Mouse (Mus musculus) urinary bladder, postnatal 36 days (tissue): Measurements from ENCODE around the gene C1s1.
"Not testable (repeated sequence)": the region's sequence is repeated elsewhere in the genome, so short reads cannot be mapped to it uniquely, and the experiment has no call there.

ENCODE experiments used
- DNase-seq, 2 experiments: peaks; one replicate each; pipeline ENCODE4 v3.0.0; 2022; ENCODE audit warnings: low spot score in 2 of 2, mixed read lengths in 1 of 2

Gene C1s1

DNA sequence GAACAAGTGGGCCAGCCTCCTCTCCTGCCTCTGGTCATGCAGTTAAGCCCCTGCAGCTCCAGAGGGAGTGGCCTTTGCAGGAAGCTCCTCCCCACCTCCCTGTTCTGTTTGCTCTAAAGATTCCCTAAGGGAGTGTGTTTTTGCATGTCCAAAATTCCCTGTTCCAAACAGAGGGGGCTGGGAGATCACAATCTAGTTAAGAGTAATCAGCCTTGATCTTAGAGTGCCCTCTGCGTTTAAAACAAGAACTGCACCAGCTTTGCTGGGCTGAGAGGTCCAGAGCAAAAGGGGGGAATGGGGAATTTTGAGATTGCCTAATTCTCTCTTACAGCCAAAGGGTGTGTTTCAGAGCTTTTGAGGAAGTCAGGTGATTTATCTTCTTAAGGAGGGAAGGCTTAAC lies at the start of gene C1s1:
TSS of gene C1s1 (minus strand) at position 76 of the 400 bp plus-strand sequence.
- peak; percentile 55 to 72 for DNase-seq

DNA sequence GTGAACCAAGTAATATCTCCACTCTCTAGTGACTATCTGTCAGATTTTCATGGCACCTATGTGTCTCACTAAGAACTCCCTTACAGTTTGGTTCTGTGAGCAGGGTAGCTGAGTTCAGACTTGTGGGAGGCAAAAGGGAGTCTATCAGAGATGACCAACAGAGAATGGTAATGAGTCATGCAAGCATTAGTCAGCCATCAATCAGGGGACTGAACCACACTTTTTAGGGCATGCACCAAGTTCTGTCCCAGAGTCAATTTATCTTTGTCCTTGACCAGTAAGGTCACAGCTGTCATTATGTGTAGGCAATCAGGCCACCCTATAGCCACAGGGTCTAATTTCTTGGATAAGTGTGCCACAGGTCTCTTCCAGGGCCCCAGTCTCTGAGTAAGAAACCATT lies 46.6 kb upstream of the C1s1 start:
- no peak for DNase-seq

DNA sequence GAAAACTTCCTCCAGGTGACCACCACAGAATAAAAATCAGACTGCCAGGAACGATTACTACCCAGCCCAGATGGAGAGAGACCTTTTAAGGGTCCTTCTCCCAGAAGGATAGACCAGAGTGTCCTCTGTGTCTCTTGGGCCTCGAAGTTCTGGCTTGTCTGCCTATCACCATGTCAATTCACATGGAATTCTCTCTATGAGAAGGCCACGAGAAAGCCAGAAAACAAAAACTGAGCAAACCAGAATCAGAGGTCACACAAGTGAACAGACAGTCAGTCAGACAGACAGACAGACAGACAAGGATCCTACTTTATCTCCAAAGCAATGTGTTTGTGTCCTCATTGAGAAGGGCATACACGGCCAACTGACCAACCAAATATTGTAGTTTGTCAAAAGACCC lies 44.1 kb upstream of the C1s1 start:
- DNase-seq, result no peak

DNA sequence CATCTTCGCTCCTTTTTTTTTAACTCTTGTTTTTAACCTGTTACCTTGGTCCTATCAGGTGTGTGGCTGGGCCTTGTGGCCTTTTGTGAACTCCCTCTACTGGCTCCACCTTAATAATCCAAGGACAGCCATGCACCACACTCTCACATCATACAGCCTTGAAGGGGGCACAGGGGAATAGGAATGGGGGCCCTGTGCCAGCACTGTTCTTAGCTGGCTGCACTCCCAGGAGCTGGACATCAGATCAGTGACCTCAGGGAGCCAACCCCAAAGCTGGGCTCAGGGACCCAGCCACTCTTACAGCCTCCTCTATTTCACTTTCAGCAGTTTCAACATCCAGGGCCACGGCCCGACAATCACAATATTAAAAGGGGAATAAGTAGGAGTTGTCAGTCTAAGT lies 43.6 kb upstream of the C1s1 start:
- peak in 1 of 2 experiments; percentile 51 for DNase-seq

DNA sequence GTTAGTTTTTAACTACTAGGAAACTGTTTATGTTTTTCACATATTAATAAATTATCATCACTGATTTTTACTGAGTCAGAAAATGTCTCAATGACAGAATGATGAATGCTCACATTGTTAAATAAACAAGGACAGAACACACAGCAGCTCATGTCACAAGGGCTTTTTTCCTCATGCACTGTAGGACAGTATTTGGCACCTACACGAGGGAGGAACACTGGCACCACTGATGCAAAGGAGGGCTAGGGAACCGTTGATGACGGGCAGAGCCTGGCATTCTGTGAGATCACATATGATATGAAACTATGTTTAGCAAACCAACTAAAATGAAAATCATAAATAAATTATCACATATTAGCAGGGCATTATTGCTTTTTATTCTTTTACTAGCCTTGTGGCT lies 42.8 kb upstream of the C1s1 start:
- no peak for DNase-seq

DNA sequence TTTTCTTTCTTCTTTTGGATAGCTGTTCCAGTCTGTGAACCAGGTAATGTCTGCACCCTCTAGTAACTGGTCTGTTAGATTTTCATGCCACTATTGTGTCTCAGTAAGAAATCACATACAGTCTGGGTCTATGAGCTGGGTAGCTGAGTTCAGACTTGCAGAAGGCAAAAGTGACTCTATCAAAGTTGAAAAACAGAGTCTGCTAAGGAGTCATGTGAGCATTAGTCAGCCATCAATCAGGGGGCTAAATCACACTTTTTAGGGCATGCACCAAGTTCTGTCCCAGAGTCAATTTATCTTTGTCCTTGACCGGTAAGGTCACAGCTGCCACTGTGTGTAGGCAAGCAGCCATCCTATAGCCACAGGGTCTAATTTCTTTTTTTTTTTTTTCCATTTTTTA lies 40.1 kb upstream of the C1s1 start:
- DNase-seq, result no peak

DNA sequence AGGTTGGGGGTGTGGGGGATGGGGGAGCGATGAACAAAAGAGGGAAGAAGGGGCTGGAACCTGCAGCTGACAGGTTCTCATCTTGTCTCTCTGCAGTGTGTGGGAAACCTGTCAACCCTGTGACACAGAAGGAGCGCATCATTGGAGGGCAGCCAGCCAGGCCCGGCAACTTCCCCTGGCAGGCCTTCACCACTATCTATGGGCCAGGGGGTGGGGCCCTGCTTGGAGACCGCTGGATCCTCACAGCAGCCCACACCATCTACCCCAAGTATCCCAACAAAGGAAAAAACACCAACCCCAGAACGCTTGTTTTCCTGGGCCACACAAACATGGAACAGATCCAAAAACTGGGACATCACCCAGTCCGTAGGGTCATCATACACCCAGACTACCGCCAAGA lies 38.0 kb upstream of the C1s1 start:
- not testable (repeated sequence) for DNase-seq

DNA sequence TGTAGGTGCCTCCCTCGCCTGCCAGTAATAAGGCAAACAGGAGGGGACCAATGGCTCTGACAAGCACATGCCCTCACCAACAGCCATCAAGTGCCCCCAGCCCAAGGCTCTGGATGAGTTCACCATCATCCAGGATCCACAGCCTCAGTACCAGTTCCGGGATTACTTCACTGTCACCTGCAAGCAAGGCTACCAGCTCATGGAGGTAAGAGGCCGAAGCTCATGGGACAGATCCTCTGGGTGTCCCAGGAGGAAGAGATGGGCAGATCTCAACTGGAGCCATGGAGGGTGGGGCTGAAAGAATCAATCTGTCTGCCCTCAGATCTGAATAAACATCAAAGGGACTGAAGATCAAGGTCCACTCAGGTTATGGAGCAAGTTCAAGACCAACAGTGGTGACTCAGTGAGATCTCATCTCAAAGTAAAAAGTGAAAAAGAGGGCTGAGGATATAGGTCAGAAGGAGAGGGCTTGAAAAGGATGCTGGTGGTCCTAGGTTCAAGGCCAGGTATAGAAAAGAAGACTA lies 33.1 kb upstream of the C1s1 start:
- not testable (repeated sequence) for DNase-seq

DNA sequence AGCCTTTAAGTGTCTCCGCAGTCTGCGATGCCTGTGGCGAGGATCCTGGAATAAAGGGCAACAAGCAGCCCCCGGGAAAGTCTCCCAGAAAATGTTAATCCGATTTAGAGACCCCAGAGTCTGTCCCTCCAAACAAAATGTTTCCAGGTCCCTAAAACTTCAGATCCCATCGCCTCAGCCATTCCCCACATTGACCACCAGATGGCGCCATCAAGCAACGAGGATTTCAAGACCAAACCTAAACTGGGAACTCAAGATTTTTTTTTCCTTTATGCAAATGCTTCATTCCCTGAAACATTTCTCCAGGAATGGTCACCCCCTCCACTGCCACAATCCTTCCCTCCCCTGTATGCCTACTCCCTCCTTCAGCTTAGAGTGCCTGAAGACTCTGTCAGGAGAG lies 27.9 kb upstream of the C1s1 start, which contains the start of gene C1rb:
TSS of gene C1rb (plus strand) at position 269 of the 400 bp plus-strand sequence.
- DNase-seq, result peak; percentile 43 to 54

DNA sequence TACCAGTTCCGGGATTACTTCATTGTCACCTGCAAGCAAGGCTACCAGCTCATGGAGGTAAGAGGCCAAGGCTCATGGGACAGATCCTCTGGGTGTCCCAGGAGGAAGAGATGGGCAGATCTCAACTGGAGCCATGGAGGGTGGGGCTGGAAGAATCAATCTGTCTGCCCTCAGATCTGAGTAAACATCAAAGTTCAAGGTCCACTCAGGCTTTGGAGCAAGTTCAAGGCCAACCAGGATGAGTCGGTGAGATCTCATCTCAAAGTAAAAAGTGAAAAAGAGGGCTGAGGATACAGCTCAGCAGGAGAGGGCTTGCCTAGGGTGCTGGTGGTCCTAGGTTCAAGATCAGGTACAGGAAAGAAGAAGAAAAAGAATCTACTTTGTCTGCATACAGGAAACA lies 19.5 kb upstream of the C1s1 start:
- not testable (repeated sequence) for DNase-seq

DNA sequence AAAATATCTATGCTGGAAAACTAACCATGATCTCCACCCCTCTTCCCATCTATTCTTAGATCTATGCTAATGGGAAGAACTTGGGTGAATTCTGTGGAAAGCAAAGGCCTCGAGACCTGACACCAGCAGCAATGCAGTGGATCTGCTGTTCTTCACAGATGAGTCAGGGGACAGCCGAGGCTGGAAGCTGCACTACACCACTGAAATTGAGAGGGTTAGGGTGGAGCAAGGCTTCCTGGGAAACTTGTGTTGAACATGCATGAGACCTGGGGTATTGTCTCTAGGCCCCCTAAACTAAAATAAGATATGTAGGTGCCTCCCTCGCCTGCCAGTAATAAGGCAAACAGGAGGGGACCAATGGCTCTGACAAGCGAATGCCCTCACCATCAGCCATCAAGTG lies 19.0 kb upstream of the C1s1 start:
- DNase-seq, result not testable (repeated sequence)

DNA sequence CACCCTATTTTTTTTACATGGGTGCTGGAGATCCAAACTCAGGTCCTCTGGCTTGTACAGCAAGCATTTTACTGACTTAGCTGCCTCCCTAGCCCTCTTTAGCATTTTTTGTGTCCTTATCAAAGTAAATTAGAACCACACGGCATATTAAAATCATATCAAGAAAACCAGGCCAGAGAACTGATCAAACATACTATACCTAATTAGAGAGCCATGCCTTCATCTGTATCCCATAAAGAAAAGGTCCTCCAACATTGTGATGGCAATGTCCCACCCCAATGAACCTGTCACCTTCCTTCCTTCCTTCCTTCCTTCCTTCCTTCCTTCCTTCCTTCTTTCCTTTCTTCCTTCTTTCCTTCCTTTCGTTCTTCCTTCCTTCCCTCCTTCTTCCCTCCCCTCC lies 13.8 kb upstream of the C1s1 start:
- DNase-seq, result not testable (repeated sequence)

DNA sequence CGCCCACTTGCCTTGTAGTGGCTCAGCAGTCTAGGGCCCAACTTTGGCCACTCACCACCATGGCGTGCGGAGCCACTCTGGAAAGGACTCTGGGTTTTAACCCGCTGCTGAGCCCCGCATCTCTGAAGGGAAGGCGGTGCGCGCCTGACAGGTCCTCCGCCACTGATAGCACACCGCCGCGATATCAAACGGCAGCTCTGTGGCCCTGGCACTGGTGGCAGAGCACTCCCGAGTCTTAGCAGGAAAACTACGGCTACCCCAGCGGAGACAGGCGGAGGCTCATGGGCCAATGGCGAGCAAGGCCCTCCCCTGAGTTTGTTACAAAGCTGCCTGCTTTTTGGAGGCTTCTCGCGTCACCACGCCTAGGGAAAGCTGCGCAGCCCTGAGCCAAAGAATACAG lies 10.6 kb upstream of the C1s1 start:
- no peak for DNase-seq

DNA sequence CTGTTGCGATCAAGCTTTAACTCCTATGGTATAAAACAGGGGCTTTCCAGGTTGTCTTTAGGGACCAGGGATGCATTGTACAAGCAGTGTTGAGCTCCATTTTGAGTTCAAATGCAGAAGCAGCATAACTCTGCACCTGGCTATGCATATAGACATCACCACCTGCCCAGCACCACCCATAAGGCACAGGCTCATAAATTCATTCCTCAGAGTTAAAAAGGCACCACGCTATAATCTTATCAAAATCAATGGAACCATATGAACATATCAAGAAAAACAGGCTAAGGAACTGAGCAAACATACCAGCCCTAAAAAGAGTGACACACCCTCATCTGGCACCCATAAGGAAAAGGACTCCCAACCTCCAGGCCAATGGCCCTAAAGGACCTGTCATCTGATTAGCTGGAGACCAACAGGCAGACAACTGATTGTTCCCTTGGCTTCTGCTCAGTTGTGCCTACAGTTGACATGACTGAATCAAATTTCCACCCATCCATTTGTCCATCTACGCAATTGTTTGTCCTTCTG lies 6.9 kb upstream of the C1s1 start:
- peak in 1 of 2 experiments; percentile 6 for DNase-seq

DNA sequence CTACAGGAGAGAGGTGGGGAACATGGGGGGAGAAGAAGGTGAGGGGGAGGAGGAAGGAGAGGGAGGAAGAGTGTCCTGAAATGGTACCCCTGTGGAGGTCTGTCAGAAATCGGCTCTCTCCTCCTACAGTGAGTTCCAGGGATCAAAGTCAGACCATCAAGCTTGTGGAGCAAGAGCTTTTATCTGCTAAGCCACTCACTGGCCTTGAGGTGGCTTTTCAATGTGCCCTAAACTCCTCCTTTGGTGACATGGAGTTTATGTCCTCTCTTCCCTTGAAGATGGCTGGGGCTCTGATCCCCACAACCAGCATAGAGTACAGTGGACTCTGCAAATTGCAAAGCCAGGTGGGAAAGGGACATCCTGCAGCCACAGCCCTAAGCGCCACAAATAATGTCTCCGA lies 5.8 kb upstream of the C1s1 start:
- DNase-seq, result not testable (repeated sequence)

DNA sequence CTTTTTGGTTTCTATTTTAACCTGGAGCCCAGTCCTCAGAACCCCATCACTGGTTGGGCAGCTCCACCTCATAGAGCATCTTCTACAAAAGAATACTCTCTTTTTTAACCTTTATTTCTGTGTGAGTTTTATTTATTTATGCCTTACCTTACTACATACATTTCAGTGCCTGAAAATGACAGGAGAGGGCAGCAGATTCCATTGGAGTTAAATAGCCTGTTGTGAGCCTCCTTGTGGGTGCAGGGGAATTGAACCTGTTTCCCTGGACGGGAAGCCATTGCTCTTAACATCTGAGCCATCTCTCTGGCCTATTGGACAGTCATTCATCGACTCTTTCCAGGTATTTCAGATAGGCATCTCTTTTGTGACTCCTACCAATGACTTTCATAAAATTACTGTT lies 3.3 kb upstream of the C1s1 start:
- DNase-seq, result no peak

DNA sequence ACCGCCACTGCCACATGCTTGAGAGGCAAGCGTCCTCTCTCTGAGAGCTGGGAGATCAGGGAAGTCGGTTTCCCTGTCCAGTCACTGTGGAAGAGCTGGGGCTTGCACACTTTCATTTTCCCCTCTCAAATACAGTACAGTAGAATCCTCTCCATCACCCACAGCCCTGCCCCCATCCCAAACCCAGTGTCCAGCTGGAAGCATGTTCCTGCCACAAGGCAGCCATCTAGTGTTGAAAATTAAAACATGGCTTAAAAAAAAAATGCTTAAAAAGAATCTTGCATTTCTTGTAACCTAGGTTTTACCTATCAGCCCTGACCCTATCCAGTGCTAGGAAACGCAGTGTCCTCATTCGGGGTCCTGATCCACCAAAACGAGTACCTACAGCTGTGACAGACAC lies 2.3 kb upstream of the C1s1 start:
- peak in 1 of 2 experiments; percentile 25 for DNase-seq

DNA sequence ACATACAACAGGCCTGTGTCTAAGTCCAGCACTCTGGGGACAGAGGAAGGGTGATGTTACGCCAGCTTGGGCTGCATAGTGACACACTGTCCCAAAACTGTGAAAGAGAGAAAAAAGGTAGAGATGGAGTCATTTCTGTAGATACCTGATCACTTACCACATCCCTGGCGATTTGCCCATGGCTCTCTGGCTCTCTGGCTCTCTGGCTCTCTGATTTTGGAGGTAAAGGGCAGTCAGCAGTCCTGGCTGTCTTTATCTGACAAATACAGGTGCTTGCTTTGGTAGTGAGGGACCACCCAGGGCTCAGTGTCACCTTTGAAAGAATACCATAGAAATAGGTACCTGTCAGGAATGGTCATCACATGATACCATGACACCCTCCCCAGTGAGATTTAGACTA lies 983 bp downstream of the C1s1 start:
- DNase-seq, result not testable (repeated sequence)

DNA sequence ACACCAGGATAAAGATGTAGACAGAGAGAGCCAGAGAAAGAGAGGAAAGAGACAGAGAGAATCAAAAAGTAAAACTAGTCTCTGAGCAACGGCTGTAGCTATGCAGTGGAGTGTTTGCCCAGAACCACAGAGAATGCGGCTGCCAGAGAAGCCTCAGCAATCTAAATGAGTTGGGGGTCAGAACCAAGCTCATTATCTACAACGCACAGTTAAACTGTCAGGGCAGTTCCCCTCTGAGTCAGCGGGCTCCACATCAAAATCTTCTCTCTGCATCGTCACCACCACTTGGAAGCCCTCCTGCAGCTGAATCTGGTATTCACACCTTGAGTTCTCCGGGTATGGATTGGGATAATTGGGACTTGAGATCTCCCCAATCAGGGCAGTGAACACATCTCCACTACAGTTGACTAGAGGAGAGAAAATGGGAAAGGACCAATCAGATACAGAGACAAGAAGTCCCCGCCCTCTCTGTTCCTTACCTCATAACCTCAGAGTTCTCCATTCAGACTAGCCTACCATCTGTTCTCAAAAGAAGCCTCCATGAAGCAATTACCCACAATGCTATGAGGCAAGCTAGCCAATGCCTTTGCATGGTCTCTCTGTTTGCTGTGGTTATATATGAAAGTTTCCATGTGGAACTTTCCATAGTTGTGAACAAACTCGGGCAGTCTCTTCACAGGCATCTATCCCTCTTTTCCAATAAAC lies 5.9 kb downstream of the C1s1 start:
- DNase-seq, result not testable (repeated sequence)

DNA sequence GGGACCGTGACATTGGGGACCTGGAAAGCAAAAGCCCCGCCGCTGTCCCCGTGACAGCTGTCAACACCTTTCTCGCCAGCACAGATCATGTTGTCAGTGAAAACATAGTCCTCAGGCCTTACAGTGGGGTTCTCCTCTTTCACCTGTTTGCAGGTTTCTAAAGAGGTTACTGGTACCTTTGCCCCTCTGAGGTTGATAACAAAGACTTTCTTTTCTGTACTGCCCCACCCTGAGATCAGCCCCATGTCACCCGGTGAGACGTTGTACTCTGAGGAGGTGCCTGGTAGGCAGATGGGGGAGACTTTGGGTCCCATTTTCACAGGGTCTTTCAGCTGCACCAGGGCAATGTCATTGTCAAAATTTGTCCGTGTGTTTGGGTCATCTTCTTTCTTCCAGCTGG lies 11.1 kb downstream of the C1s1 start:
- DNase-seq, result no peak

DNA sequence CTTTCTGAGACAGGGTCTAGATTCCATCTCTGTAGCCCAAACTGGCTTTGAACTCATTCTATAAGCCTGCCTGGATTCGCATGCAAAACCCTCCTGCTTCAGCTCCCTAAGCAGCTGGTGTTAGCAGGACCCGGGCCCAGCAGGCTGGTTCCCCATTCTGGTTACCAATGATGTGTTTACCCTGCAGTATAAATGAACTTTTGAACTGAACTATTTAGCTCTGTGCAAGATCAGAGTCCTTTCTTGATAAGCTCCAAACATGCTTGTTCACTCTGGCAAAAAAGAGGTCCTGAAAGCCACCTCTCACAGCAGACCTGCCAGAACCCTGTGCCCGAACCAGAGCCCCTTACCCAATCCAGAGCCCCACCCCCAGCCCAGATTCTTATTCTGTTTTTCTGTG lies 14.3 kb downstream of the C1s1 start:
- DNase-seq, result no peak

DNA sequence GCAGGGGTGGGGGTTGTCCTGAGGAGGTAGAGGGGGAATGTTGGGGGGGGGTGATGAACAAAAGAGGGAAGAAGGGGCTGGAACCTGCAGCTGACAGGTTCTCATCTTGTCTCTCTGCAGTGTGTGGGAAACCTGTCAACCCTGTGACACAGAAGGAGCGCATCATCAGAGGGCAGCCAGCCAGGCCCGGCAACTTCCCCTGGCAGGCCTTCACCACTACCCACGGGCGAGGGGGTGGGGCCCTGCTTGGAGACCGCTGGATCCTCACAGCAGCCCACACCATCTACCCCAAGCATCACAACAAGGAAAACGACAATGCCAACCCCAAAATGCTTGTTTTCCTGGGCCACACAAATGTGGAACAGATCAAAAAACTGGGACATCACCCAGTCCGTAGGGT lies 20.1 kb downstream of the C1s1 start:
- DNase-seq, result not testable (repeated sequence)

DNA sequence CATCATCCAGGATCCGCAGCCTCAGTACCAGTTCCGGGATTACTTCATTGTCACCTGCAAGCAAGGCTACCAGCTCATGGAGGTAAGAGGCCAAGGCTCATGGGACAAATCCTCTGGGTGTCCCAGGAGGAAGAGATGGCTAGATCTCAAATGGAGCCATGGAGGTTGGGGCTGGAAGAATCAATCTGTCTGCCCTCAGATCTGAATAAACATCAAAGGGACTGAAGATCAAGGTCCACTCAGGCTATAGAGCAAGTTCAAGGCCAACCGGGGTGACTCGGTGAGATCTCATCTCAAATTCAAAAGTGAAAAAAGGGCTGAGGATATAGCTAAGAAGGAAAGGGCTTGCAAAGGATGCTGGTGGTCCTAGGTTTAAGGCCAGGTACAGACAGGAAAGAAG lies 24.4 kb downstream of the C1s1 start:
- not testable (repeated sequence) for DNase-seq
